Mouse (Mus musculus) megakaryocyte, embryonic 14.5 days (primary cell): ENCODE measurements around the gene Prex1.

Experiments
- FLI1 ChIP-seq: IDR thresholded peaks from 2 replicates; pipeline ENCODE4 v1.6.1; 2012; ENCODE audit warnings: low read length, inconsistent platforms, mixed read lengths
- GATA1 ChIP-seq: IDR thresholded peaks from 3 replicates; pipeline ENCODE4 v1.6.1; 2012; ENCODE audit warnings: mixed read lengths, low read length, inconsistent platforms, borderline replicate concordance

- TF ChIP-seq GATA1 (no peak), FLI1 (no peak)
These were observed 43.7 kb downstream of the Prex1 start for GRCm38 (mm10) chr2:166669922-166670321.
